In the genomic region with DNA sequence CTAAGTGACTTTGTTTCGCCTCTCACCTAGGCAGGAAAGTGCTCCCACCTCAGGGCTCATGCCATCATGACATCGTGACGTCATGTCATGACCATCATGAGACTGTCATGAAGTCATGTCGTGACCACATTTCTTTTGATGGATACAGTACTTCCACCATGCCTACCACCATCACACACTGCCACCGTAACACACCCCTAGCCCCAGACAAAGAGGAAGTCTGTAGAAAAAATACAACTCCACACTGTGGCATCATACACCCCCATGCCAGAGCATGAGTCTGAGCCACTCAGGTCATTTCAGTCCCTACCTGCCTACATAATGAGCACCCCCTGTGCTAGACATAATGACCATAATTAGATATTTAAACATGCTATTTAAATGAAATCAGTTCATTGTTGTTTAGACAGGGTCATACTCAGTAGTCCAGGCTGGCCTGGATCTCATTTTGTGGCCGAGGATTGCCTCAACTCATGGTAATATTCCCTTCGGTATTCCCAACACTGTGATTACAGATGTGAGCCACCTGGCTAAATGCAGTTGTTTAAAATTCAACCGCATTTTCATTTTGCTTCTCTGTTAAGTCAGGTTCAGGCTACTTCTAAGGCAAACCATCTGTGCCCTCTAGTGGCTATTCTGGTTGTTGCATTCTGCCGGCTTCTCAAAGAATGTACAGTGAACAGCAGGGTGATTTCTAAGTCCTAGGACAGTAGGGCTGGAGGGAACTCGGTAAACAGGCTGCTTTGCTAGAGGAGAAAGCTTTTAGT, we compare ENCODE assay signal across 8 mouse cellular contexts. TPM values are rescaled to one million over a fixed set of nuclear protein-coding genes. Genes with fewer than 3 reads are reported as not detected.
A peak's percentile ranks its signal among the peaks of the same experiment; 100 is the strongest.
DNase-seq lines count a peak whose midpoint lies in the region; ATAC-seq and TF ChIP-seq lines count a peak whose summit lies in the region.

No protein-coding gene starts in this region.

- intact Hi-C loops in left cerebral cortex, postnatal 14 days (cut with DNase I), result loop anchor here (2.0 kb wide), 2 partner anchors 122 to 320 kb away; no protein-coding TSS in a partner anchor

- peak; percentile 74 for TF ChIP-seq CTCF in cortical plate, adult 2 months (IDR thresholded peaks at IDR 0.05; ENCODE audit: extremely low read depth, insufficient read depth, low read length)

- WGBS in intestine, embryonic 16.5 days, result 43% methylated on average over 10 of the region's 10 CpGs

- H3K9me3 ChIP-seq in intestine, embryonic 16.5 days (ENCODE audit: control insufficient read depth, low read length), result no peaks in the 10 kb centered on the region

- no peak overlapping the region for H3K4me2 ChIP-seq in intestine, embryonic 16.5 days (ENCODE audit: low read depth, low read length)

- no peak overlapping the region for H3K4me3 ChIP-seq in cortical plate, adult 2 months (ENCODE audit: insufficient read depth, low read length)
- H3K4me3 ChIP-seq in intestine, embryonic 16.5 days (ENCODE audit: low read length), result no peak overlapping the region

- no peaks in the 10 kb centered on the region for H3K27me3 ChIP-seq in intestine, embryonic 16.5 days (replicated peaks; ENCODE audit: control insufficient read depth, insufficient read depth, low read length)

- no peaks in the 10 kb centered on the region; the same call in 1 of the 2 replicates for H3K36me3 ChIP-seq in intestine, embryonic 16.5 days (ENCODE audit: control insufficient read depth, insufficient read depth, low read length)

- ATAC-seq in intestine, embryonic 16.5 days, result peak; percentile 89
- ATAC-seq in megakaryocyte-erythroid progenitor cell, adult 5-6 weeks (replicated peaks; ENCODE audit: low FRiP score, low TSS enrichment, poor library complexity, severe bottlenecking), result peak; percentile 95

- TF ChIP-seq POLR2A in cortical plate, adult 2 months (IDR thresholded peaks at IDR 0.05; ENCODE audit: extremely low read depth, insufficient read depth, low read length), result no peak

- peak; percentile 94 for DNase-seq in adipocyte (ENCODE audit: low spot score)
- peak; percentile 83 for DNase-seq in gastrocnemius, postnatal 10 days
- DNase-seq in left cerebral cortex, postnatal 14 days (ENCODE audit: low spot score in 2 of 2), result peak; percentile 94 to 95
- DNase-seq in right cerebral cortex, postnatal 14 days, result peak; percentile 84
- peak; percentile 76 to 77 for DNase-seq in urinary bladder, postnatal 36 days (ENCODE audit: low spot score in 2 of 2)

- no peaks in the 10 kb centered on the region for H3K4me1 ChIP-seq in cortical plate, adult 2 months (ENCODE audit: control insufficient read depth, insufficient read depth, low read length)
- peaks cover 7% of the 10 kb centered on the region; the same call in 1 of the 2 replicates for H3K4me1 ChIP-seq in intestine, embryonic 16.5 days (ENCODE audit: control insufficient read depth, insufficient read depth, low read length)

- no peak overlapping the region for H3K27ac ChIP-seq in cortical plate, adult 2 months (ENCODE audit: insufficient read depth, low read length)
- no peak overlapping the region for H3K27ac ChIP-seq in intestine, embryonic 16.5 days (ENCODE audit: low read length)

- H3K9ac ChIP-seq in intestine, embryonic 16.5 days (ENCODE audit: low read depth, low read length), result no peak overlapping the region

RNA-seq across cellular contexts. Expression of gene Gucy2c, which starts 39.0 kb away (rescaled TPM):
- polyA plus RNA-seq in cortical plate, adult 2 months (2012; rRNA removed), result 0.11 and 0.15 TPM in 2 replicates
- total RNA-seq in gastrocnemius, postnatal 10 days (2021), result not detected
- 91.5 and 109 TPM in 2 replicates for polyA plus RNA-seq in intestine, embryonic 16.5 days (2015; fragmentation: Nextera tagmentation; extraction: Ambion mirVana)
- total RNA-seq in left cerebral cortex, postnatal 14 days (2021), result under 1 TPM; 0.42 to 0.57 TPM
- not detected in 2 replicates for total RNA-seq in megakaryocyte-erythroid progenitor cell, adult 5-6 weeks (2014; fragmentation: Nextera tagmentation)
- total RNA-seq in megakaryocyte-erythroid progenitor cell, adult 5-6 weeks (2017), result not detected in 2 replicates
